Mouse (Mus musculus): ENCODE data around the gene Cep164. TPM values are rescaled to one million over a fixed set of nuclear protein-coding genes. Genes with fewer than 3 reads are reported as not detected.

Cep164 gene
- total RNA-seq, 2 experiments from 2014 or later = 2.7 to 3.7 TPM

- no peak for DNase-seq
- intact Hi-C loops (cut with DNase I; ENCODE audit: low total_unique reads) = no loop called here
These were observed 89.3 kb downstream of the Cep164 start for GRCm38 (mm10) chr9:45739001-45739701.

- no peak for DNase-seq
- intact Hi-C loops (cut with DNase I; ENCODE audit: low total_unique reads) = no loop called here
These were observed 95.2 kb downstream of the Cep164 start for GRCm38 (mm10) chr9:45733246-45733645.

GRCm38 (mm10) chr9:45731851-45732250 lies 96.6 kb downstream of the Cep164 start:
- intact Hi-C loops (cut with DNase I; ENCODE audit: low total_unique reads) = no loop called here
- DNase-seq = no peak

- DNase-seq = no peak
- intact Hi-C loops (cut with DNase I; ENCODE audit: low total_unique reads) = no loop called here
These were observed 108.5 kb downstream of the Cep164 start for GRCm38 (mm10) chr9:45719997-45720396.

Other genes starting within 250 kb of the Cep164 start
- 10 to 100 TPM; 41.0 to 55.8 TPM for gene Bace1, start 9.9 kb upstream of the Cep164 start, total RNA-seq (2021)
- gene Pcsk7, start 77.8 kb upstream of the Cep164 start, total RNA-seq (2021) = 10 to 100 TPM; 13.7 to 13.9 TPM
- 10 to 100 TPM; 21.2 to 25.9 TPM for gene Rnf214, start 78.2 kb upstream of the Cep164 start, total RNA-seq (2021)
- gene Tagln, start 107.4 kb upstream of the Cep164 start, total RNA-seq (2021) = 10 to 100 TPM; 43.4 to 64.7 TPM
- gene Sidt2, start 126.6 kb upstream of the Cep164 start, total RNA-seq (2021) = 10 to 100 TPM; 53.8 to 60.0 TPM
- gene Pafah1b2, start 184.0 kb upstream of the Cep164 start, total RNA-seq (2021) = 10 to 100 TPM; 45.7 to 51.0 TPM
- gene Sik3, start 184.1 kb upstream of the Cep164 start, total RNA-seq (2021) = 10 to 100 TPM; 37.4 TPM

All from gastrocnemius, postnatal 14 days (tissue).